Mouse (Mus musculus) cerebellum, adult 2 months (tissue): ENCODE measurements around the gene Nos1.

ENCODE experiments used
- CTCF ChIP-seq: fragments of 200-500 bp; IDR thresholded peaks from 2 replicates; pipeline ENCODE4 v1.5.1; 2011; ENCODE audit warnings: low read depth, mild to moderate bottlenecking, control low read depth, low read length, moderate library complexity, borderline replicate concordance; ENCODE audit not compliant: insufficient read depth
- POLR2A ChIP-seq: fragments of 200-500 bp; IDR thresholded peaks from 2 replicates; pipeline ENCODE4 v1.6.1; 2011; ENCODE audit warnings: low read length, control low read depth, borderline replicate concordance; ENCODE audit not compliant: insufficient read depth

DNA sequence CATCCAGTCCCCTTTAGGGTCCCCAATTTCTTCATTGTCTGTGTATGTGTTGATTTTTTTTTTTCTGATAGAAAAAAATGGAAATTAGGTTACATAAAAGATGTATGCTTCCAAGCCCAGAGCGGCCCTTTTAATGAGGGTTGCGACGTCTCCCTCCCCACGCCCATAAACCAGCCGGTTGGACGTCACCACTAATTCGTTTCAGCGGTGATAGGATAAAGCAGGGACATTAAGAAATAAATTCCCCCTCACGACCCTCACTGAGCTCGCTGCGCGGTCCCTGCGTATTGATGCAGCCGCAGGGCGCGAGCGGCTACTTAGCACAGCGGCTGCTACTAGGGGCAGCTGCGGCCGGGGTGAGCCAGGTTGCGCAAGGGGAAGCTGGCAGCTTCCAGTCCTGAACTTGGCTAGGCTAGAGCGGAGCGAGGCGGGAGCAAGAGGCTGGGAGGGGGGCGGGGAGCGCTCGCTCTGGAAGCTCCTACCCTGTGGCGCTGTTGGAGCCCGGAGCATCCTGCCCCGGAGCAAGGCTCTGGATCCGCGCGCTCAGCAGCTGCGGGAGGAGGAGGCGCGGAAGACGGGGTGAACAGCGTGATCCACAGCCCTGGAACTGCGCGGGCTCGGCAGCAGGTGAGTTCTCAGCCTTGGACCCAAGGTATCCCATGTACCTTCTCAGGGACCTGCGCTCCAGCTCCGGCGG is 61.0 kb downstream of the Nos1 start:
- TF ChIP-seq CTCF = no peak
- no peak for TF ChIP-seq POLR2A
